Mouse (Mus musculus) layer of hippocampus, adult 8-10 months (tissue): Measurements from ENCODE around the gene Ppp1r3g. TPM values are rescaled to one million over a fixed set of nuclear protein-coding genes. Genes with fewer than 3 reads are reported as not detected.

Experiments used
- DNase-seq, 2 experiments: peaks; one replicate each; pipeline ENCODE4 v3.0.0; 2022; ENCODE audit warnings: low spot score in 2 of 2
- total RNA-seq, 4 experiments: library from RNA; stranded (reverse); gene quantifications; 2 replicates each; pipeline ENCODE4 v1.2.4; 2022

Gene Ppp1r3g
- total RNA-seq, 4 experiments from 2014 or later: 8.7 to 10.9 (median 9.6) TPM

- DNase-seq: no peak
Observed at GRCm38 (mm10) chr13:35995231-35995630, 36.6 kb downstream of the Ppp1r3g start.

GRCm38 (mm10) chr13:35995696-35996426 is 37.2 kb downstream of the Ppp1r3g start:
- no peak for DNase-seq

- DNase-seq: no peak
Observed at GRCm38 (mm10) chr13:35997606-35998005, 39.0 kb downstream of the Ppp1r3g start.

- no peak for DNase-seq
Observed at GRCm38 (mm10) chr13:36000798-36001197, 42.2 kb downstream of the Ppp1r3g start.

- no peak for DNase-seq
Observed at GRCm38 (mm10) chr13:36009981-36010380, 51.3 kb downstream of the Ppp1r3g start.

- DNase-seq: no peak
Observed at GRCm38 (mm10) chr13:36015636-36016035, 57.0 kb downstream of the Ppp1r3g start.

GRCm38 (mm10) chr13:36018017-36018416 is 59.4 kb downstream of the Ppp1r3g start:
- DNase-seq: no peak

GRCm38 (mm10) chr13:36019309-36020274 is 61.0 kb downstream of the Ppp1r3g start:
- peak; percentile 41 to 71 for DNase-seq

Other genes with a start within 250 kb of the Ppp1r3g start
- 1 to 10 TPM; 5.5 to 9.1 (median 7.6) TPM for gene Rpp40, start 52.5 kb upstream of the Ppp1r3g start, total RNA-seq
- 10 to 100 TPM; 31.9 to 45.2 (median 36.4) TPM for gene Fars2, start 158.6 kb downstream of the Ppp1r3g start, total RNA-seq
- 10 to 100 TPM; 19.2 to 21.0 (median 19.7) TPM for gene Lyrm4, start 158.7 kb downstream of the Ppp1r3g start, total RNA-seq